Mouse (Mus musculus) common myeloid progenitor, adult 5-6 weeks (primary cell): Measurements from ENCODE around the gene Pold3. TPM values are rescaled to one million over a fixed set of nuclear protein-coding genes. Genes with fewer than 3 reads are reported as not detected.
"Not testable (repeated sequence)": the region's sequence is repeated elsewhere in the genome, so short reads cannot be mapped to it uniquely, and the experiment has no call there.

Experiments used
- ATAC-seq: replicated peaks from 2 replicates; pipeline ENCODE4 v1.8.0; 2016; ENCODE audit warnings: low read depth, mild to moderate bottlenecking, moderate TSS enrichment, inconsistent platforms; ENCODE audit not compliant: poor library complexity, severe bottlenecking
- total RNA-seq: library from RNA; stranded (forward); fragments of 200-1000, 187-1606 nt; gene quantifications from 2 replicates; pipeline ENCODE4 v1.2.3, GENCODE M21; 2017

Gene Pold3
- total RNA-seq, 1 experiment from 2014 or later: 99.4 TPM

DNA sequence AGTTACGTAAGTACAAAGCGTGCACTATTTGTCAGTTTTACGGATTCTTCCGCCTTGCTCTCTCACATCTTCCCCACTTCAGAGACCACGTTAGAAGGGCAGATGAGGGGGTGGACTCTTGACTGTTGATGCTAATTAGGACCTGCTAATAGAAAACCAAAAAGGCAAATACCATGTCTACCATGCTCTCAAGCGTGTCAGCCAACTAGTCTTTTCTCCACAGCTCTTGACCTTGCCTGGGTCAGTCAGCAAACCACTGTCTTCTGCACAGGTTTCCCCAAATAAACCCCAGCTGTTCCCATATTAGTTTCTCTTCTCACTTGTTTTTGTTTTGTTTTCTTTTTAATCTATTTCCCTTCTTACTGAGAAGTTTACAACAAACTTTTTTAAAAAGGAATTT, 7.1 kb downstream of the Pold3 start:
- no peak for ATAC-seq

DNA sequence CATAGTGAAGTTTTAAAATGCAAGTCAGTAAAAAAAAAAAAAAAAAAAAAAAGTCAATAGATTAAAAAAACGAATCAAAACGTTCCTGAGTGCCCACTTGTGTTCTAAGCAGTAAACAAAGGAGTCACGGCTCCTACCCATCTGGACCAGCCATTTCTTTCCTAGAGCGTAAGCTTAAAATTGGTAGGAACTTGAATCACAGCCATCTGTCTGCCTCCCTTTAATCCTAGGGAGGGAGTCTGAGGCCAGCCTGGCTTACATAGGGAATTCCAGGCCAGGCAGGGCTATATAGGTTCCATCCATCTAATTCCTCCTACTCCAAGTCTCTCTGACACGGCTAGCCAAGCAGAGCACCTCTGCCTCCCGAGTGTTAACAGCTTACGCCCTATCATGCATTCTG, 7.5 kb downstream of the Pold3 start:
- ATAC-seq: no peak

DNA sequence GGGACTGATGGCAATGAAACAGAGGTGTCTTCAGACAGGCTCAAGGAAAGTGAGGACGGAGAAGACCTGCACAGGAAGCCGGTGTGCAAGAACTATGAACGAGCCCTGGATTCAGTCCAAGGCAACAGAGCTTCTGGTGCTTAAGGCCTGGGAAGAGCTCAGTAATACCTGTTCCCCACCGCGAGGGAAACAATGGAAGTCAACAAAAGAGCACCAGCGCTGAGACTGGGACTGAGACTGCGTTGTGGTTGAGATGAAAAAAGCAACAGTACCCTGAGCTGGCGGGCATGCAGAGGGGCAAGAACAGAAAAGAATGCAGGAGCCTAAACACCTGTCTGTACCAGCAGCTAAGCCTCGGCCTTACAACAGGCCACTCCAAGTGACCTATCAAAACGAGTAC, 9.9 kb downstream of the Pold3 start:
- no peak for ATAC-seq

DNA sequence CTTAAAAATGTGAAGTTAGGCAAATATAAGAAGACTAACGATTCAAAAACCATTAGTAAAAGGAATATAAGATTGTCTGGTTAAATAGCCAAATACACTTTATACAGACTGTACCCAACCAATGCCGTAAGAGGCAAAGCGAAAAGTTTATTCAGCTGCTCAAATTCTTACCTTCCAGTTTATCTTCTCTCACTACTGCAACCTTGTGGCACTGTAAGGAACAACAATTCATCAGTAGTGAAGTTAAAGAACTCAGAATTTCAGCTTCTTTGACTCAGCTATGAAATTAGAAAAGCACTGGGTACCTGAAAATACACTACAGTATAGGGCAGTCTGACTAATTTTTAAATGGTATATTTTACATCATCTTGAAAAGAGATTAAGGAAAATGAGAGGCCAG, 13.0 kb downstream of the Pold3 start:
- 0 out of 2 replicates have a peak, but pooled peaks have one; percentile 62 for ATAC-seq

DNA sequence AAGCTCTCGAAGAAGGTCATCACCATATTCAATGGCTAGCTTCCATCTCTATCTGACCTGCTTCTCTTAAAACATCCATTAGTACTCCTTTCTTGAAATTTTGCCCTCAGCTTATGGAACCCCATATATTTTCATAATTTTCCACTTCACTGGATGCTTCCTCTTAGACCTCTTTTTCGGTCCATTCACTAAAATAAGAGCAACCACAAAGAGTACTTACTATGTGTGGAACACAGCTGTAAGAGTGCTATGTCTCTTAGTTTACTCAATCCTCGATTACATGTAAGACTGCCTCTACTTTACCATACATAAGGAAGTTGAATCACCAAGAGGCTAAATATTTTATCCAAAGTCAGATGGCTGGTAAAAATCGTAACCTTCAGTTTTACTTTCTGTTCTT, 16.7 kb downstream of the Pold3 start:
- ATAC-seq: no peak

DNA sequence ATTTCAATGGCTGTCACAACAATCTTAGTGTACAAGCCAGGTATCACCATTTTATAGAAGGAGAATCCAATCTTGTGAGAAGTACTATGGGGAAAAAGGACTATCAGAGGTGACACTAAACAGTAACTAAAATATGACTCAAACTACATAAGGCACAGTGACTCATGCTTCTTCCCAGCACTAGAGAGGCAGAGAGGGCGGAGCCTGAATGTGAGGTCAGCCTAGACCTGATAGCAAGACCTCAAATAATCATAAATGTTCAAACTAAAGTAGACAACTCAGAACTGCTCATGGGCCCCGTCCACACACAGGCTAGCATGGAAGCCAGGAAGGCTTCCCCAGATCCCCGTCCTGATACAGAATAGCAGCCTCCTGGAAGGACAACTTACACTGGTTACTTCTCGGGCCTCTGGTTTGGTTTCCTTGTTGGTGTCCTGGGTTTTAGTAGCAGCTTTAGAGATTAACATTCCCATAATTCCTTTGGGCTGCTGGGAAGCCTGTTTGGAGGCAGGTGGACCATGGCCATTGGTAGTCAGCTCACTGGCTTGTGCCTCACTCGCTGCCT, 21.3 kb downstream of the Pold3 start:
- ATAC-seq: peak; percentile 60; the same call in 1 of the 2 replicates

DNA sequence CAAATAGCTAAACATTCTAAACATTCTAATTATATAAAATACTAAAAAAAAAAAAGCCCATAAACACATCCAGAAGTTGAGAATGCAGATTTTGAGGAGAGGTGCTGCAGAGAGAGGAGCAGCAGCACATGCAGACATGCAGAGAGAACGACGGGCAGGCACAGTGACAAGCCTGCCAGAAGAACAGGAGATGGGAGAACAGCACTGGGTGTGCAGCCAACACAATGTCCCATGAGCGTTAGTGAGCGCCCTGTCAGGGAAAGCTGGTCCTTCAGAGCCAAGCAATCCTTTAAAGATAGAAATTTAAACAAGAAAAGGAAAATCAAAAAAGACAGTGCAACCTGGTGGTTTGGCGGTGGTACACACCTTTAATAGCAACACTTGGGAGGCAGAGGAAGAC, 34.5 kb downstream of the Pold3 start:
- ATAC-seq: no peak

DNA sequence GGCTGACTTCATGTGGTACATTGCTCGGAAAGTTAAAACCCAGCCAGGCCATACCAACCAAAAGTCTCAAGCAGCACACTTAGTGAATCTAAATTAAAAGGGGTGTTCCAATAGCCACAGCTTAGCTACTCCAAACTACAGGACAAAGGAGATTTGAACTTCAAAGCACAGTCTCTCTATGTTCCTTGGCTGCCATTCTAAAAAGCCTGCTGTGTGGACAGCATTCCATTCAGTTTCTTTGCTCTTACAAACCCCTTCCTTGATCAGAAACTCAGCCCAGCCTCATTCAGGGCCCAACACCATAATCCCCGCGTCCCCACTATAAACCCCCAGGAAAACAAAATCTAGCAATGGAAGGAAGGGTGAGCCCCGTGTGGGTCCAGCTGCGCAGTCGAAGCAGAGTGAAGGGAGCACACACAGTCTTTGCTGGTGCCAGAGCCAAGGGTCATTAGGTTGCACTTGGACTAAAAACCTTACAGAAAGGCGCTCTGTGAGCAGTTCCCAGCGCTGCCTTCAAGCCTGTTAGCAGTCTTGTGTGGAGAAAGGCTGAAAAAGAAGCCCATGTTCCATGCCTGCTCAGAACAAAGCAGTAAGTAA, 35.1 kb downstream of the Pold3 start:
- no peak for ATAC-seq

DNA sequence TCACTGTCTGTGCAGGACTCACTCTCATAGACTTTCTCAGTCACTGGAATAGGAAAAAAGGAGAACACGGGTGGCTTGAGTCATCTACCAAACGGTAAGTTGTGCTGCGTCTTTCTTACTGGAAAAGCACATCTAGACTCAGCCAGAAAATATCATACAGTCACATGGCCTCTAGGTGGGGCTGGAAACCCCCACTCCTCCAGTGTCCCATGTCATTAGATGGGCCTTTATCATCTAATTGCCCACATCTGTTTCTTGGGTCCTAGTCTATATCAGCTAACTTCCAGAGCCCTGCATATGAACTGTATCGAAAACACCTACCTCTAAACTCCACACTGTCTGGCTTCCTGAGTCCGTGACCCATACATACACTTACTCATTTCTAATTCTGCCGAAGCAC, 37.6 kb downstream of the Pold3 start:
- ATAC-seq: 0 out of 2 replicates have a peak, but pooled peaks have one; percentile 32

DNA sequence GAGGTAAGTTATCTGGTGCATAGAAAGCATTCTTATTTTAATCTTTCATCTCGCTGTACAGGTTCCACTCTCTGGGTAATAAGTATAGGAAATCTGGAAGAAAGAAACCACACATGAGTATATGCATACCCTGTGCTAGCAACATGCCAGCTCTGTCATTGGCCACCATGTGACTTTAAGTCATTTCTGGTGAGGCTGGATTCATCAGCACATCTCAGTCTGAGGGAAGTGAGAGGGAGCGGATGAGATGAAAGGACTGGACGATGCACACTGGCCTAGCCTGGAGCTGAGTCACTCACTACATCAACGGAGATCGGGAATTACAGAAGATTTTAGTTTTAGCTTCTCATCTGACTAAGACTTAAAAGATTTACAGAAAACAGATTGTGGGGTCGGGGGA, 38.5 kb downstream of the Pold3 start:
- ATAC-seq: no peak

DNA sequence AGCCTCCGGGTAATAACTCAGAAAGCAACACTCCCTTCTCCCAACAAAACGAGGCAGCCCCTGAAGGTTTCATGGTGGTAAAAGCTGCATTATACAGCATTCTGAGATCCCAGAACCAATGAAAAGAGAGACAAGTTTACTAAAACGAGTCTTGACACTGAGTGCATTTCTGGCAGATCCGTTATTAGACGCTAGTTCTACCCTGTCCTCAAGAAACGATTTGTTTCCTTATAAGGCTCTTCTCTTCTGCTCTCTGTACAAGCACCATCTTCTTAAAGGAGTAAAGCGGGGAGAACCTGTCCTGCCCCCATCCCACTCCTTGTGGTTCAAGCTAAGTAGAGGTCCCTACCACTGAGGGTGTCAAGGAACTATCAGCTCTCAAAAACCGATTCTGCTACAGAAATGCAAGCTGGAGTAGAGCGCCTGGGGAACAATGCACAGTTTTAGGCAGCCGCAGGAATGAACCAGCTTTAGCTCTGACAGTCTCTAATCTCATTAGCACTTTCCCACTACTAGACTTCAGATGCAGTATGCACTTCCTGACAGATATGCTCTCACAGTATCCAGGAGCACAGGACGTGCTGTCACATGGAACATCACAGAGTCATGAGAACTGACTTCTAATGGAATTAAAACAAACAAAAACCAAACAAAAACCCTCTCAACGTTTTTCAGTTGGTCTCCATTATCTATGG, 41.1 kb downstream of the Pold3 start:
- ATAC-seq: no peak

DNA sequence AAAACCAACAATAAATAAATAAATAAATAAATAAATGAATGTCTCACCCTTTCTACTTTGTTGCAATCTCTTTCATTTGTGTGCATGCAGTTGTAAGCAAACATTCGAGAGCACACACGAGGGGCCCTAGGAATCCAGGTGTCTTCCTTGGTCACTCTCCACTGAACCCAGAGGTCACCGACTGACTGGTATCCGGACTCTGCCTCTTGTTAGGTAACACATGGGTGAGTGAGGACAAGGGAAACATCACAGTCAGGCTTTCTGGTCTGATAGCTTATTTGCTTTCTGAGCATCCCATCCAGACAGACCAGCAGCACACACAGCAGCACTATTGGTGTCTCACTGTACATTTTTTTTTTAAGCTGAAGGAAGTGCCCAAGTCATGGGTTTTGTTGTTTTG, 44.3 kb downstream of the Pold3 start:
- no peak for ATAC-seq

DNA sequence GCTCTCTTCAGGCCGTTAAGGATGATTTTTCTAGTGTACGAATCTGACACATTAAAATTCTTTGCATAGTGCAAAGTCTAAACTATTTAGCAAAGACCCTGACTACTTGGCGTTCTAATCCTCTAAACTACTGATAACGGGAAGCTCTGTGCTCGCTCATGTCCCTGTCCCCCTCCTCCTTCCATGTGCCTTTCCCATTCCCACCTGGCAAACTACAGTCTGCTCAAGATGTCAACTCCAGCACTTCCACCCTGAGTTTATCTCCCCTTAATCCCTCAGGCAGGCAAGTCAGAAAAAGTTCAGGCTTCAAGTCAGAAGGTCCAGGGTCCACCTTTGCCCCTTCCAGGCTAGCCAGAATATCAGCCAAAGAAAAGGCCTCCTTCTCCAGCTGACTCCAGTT, 45.1 kb downstream of the Pold3 start:
- ATAC-seq: no peak

DNA sequence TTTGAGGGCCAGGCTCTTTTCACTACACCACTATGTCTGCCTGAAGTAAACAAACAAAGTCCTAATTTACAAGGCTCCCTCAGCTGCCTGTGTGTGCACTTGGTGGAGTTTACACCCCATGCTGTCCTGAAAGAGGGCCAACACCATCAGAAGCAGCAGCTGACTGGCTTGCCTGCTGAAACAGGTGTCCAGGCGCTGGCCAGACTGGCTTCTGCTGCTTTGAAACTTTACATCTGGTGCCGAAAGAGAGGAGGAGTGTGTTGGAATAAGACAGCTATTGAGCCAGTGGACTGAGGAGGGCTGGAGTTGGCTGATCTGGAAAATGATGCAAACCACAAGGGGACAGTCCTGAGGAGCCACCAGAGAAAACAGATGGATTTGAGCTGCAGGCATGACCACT, 47.4 kb downstream of the Pold3 start:
- no peak for ATAC-seq

DNA sequence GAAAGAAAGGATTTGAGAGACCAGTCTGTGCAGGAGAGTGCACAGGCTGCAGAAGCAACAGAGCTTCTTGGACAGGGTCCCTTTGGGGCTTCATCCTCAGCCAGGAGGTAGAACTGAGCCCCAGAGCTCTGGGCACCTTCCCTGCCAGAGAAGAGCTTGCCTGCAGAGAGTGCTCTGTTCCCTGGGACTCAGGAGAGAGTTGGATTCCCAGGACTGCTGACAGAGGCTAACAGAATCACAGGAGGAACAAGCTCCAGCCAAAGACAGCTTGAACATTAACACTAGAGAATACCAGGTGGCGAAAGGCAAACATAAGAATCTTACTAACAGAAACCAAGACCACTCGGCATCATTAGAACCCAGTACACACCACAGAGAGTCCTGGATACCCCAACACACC, 68.4 kb downstream of the Pold3 start:
- ATAC-seq: not testable (repeated sequence)

DNA sequence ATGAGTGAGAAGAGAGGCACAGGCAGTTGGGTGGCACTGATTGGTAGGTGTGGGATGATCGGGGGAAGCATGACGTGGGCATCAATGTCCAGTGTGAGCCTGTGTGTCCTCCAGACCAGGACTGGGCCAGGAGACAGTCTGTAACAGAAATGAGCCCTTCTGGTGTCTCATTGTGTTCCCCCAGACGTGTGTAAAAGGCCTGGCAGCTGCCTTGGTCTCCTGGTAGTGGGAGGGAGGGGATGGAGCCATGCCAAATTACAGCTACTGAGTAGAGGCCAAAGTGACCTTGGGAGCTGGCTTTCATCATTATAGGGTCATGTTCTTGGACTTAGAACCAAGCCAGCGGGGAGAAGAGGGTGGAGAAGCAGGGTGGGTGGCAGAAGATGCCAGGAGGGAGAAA, 69.5 kb downstream of the Pold3 start:
- ATAC-seq: no peak

DNA sequence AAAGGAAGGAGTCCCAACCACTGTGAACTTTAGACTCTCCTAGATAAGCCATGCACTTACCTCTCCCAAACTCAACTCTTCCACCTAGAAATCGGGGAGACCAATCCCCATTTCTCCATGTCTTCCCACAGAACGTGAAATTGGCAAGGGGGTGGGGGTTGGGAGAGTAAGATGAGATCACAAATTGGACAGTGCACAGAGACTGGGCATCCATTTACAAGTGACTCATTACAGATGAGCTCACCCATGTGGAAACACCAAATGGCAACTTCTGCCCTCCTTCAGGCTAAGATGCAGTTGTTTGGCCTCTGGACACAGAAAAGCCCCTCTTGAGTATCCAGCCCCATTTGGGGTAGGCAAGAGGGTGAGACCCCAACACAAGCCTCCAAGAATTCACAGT, 74.9 kb downstream of the Pold3 start:
- ATAC-seq: no peak

DNA sequence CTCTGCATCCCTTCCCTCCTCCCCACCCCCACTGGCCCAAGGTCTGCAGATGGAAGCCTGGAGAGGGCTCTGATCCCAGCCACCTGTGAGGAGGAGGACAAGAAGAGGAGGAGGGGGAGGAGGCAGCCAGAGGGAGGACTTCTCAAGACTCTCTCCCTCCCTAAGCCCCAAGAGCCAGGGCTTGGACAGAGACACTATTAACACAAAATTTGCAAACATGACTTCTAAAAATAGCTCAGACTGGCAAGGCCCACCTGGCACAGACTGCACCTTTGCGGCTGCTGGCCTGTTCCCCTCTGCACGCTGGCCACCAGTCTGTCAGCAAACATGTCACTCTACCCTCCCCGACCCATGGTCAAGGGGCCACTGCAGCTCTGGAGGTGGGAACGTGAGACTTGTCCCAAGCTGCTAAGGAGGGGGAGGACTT, 77.7 kb downstream of the Pold3 start:
- ATAC-seq: no peak

DNA sequence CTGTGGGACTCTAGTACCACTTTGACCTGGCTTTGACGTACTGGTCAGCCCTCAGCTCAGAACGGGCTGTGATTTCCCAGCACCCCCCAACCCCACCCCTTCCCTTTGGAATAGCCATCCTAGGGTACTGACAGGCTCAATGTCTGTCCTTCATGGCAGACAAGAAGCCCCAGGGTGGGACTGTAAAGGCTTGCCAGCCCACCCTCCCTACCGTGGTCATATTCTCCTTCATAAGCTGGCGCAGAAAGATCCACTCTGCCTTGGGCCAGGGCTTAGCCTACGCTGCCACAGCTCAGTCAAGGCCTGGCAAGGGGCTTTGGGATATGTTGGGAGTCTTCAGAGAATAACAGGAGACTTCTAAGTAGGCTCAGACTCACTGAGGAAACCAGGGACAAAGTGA, 78.3 kb downstream of the Pold3 start:
- no peak for ATAC-seq

DNA sequence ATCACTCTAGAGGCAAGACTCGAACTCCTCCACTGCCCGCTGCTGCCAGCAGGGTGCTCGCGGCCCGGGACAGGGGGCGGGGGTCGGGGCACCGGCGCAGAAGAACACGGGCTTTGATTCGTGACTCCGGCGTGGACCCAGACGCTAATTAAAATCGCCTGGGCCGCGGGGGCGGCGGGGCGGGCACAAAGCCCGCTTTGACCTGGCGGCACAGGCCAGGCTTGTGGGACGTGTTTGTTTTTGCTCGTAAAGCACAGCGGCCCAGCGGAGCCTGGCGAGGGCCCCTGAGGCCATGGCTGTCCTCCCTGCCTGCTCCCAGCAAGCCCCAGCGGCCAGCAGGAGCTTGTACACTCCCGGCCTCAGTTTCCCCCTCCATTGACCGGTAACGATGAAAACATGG, 79.2 kb downstream of the Pold3 start:
- no peak for ATAC-seq

DNA sequence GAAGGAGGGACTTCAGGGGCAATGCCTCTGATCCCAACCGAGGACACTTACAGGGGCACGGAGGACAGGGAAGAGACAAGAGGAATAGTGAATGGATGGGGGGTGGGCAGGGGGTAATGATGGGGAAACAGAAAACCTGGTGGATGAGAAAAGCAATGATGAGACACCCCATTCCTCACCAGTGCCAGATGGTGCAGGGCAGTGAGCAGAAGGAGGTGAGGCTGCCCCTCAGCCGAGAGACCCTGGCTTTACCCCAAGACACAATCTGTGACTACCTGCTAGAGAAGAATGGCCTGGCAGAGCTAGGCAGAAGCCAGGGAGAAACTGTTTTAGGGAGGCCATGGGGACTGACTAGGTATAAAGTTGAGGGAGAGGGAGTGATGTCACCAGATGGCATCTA, 84.9 kb downstream of the Pold3 start:
- no peak for ATAC-seq

DNA sequence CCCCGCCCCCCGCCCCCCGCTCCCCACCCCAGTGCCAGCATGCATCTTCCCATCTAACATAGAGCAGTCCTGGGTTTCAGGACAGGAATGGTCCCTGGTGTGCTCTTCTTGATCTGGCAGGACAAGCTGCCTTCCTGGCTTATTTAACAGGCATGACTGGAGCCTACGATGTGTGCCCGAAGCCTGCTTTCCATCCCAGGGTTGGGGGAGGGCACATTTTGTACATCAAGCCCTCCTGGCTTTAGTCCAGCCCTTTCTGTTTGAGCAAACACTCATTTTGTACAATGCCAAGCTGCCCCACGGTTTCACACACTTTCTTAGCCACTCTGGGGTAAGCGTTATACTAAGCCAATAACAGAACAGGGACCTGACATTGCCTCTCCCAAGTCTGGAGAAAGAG, 85.3 kb downstream of the Pold3 start:
- no peak for ATAC-seq
